Mouse (Mus musculus) bone marrow, adult 2 months (tissue): ENCODE measurements around the gene Fgfr2. TPM values are rescaled to one million over a fixed set of nuclear protein-coding genes. Genes with fewer than 3 reads are reported as not detected.

Experiments used
- H3K27ac ChIP-seq: fragments of 200-500 bp; 2 replicates; pipeline ENCODE4 v1.5.1; 2012; ENCODE audit warnings: low read depth, mild to moderate bottlenecking, control low read depth, inconsistent platforms, low read length; ENCODE audit not compliant: control insufficient read depth, poor library complexity, insufficient read depth
- H3K4me1 ChIP-seq: fragments of 200-500 bp; 2 replicates; pipeline ENCODE4 v1.6.1; 2011; ENCODE audit warnings: low read length; ENCODE audit not compliant: control insufficient read depth, insufficient read depth
- H3K4me3 ChIP-seq: fragments of 200-500 bp; replicated peaks from 2 replicates; pipeline ENCODE3; 2011; ENCODE audit warnings: mild to moderate bottlenecking, low read depth, low read length, control low read depth; ENCODE audit not compliant: control insufficient read depth
- CTCF ChIP-seq: fragments of 200-500 bp; IDR thresholded peaks from 2 replicates; pipeline ENCODE4 v1.5.1; 2011; ENCODE audit warnings: low read length, control low read depth; ENCODE audit not compliant: control insufficient read depth, insufficient read depth
- POLR2A ChIP-seq: fragments of 200-500 bp; IDR thresholded peaks from 2 replicates; pipeline ENCODE4 v1.6.1; 2011; ENCODE audit warnings: low read depth, mild to moderate bottlenecking, control low read depth, low read length, borderline replicate concordance; ENCODE audit not compliant: control insufficient read depth
- WGBS: fragments of 180-500 bp; shearing (Covaris S2); methylation state at CpG from one replicate; pipeline ENCODE4 v1.1.7; 2018; 5-methylcytosine and 5-hydroxymethylcytosine counted together
- polyA plus RNA-seq: library from polyadenylated mRNA; stranded (reverse); fragments of >200 nt; gene quantifications from 2 replicates; pipeline ENCODE4 v1.2.4, GENCODE M21; 2011; ENCODE audit warnings: low replicate concordance; ENCODE audit not compliant: missing spikeins, insufficient read depth, insufficient read length

The Fgfr2 gene
- polyA plus RNA-seq, 1 experiment, result 8.2 TPM

- TF ChIP-seq CTCF (no peak), POLR2A (no peak)
- WGBS, result 52% methylated on average over 3 of the region's 3 CpGs
- Histone ChIP-seq H3K27ac (no peak overlapping the region), H3K4me1 (no peaks in the 10 kb centered on the region), H3K4me3 (no peak overlapping the region)
Measured at GRCm38 (mm10) chr7:132074503-132074902, 1048.6 kb downstream of the Fgfr2 start.

DNA sequence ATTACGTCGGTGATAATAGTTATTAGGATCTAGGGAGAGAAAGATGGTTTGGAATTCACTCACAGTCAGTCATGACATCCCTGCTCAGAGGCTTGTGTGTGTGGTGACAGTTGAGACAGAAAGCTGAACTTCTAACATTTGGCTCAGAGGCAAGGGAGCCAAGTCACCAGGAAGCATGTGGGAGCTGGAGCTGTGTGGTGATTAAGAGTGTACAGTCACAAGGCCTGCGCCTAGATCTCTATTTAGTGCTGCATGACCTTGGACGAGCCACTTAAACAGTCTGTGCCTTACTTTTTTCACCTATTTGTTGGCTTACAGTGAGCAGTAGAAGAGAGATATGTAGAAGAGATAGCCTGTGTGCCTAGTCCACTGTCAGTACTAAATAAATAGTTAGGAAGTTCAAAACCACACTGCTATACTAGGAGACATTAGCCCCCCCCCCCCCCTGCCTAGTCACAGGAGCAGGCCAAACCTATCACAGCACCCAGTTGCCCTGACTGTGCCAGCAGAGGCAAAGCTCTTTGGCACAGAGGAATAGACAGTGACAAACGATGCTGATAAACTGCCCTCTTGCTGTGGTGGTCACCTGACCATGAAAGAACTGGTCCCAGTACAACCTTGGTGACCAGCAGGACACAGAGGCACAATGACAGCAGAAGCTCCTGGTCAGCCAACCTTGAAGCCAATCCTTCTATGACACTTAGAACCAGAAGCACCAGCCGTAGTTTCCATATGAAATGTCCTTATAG is 1052.1 kb downstream of the Fgfr2 start:
- Histone ChIP-seq H3K4me1 (no peaks in the 10 kb centered on the region), H3K27ac (no peak overlapping the region), H3K4me3 (no peak overlapping the region)
- TF ChIP-seq POLR2A (no peak), CTCF (no peak)
- WGBS, result 76% methylated on average over 6 of the region's 6 CpGs

GRCm38 (mm10) chr7:132067951-132068350 is 1055.2 kb downstream of the Fgfr2 start:
- Histone ChIP-seq H3K27ac (no peak overlapping the region), H3K4me1 (no peaks in the 10 kb centered on the region), H3K4me3 (no peak overlapping the region)
- 72% methylated on average over 5 of the region's 5 CpGs for WGBS
- TF ChIP-seq POLR2A, result no peak
- TF ChIP-seq CTCF, result no peak

GRCm38 (mm10) chr7:132067511-132067910 is 1055.6 kb downstream of the Fgfr2 start:
- Histone ChIP-seq H3K27ac (no peak overlapping the region), H3K4me3 (no peak overlapping the region), H3K4me1 (no peaks in the 10 kb centered on the region)
- TF ChIP-seq POLR2A (no peak), CTCF (no peak)
- WGBS, result 80% methylated on average over 5 of the region's 5 CpGs

GRCm38 (mm10) chr7:132060116-132060515 is 1063.0 kb downstream of the Fgfr2 start:
- H3K27ac ChIP-seq, result no peak overlapping the region
- TF ChIP-seq CTCF, result no peak
- TF ChIP-seq POLR2A, result no peak
- 75% methylated on average over 7 of the region's 7 CpGs for WGBS
- H3K4me3 ChIP-seq, result no peak overlapping the region
- no peaks in the 10 kb centered on the region for H3K4me1 ChIP-seq

DNA sequence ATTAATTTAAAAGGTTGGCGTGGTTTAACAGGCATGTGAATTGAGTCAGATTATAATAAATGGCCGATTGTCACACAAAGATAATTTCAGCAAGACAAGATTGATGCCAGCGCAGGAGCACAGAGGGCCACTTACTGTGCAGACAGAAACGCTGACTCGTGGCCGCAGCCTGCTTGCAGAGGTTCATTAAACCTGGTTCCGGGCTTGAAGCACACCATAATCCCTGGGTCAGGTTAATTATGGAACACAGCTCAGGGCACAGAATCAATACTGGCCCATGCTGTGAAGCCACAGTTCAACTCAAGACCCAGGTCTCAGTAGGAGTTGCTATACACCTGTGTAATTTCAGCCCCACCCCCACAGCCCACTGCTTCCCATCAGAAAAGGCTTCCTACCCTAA is 1066.6 kb downstream of the Fgfr2 start:
- no peak overlapping the region for H3K4me3 ChIP-seq
- 82% methylated on average over 7 of the region's 7 CpGs for WGBS
- no peak overlapping the region for H3K27ac ChIP-seq
- H3K4me1 ChIP-seq, result no peaks in the 10 kb centered on the region
- TF ChIP-seq CTCF (no peak), POLR2A (no peak)

DNA sequence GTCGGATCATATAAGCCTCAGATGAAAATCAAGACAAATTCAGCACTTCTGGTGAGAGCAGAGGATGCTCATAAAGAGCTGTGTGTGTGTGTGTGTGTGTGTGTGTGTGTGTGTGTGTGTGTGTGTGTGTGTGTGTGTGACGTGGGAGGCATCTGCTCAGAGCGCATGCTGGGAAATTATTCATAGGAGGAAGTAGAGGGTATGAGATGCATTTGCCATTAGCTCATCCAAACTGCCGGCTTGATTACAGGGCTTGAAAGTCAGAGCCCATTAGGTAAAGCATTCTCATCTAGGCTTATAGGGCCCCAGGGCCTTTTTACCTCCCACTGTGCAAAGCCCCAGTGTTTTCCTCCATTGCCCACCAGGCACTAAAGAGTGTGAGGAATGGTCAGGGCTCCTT is 1076.5 kb downstream of the Fgfr2 start:
- Histone ChIP-seq H3K27ac (no peak overlapping the region), H3K4me1 (no peaks in the 10 kb centered on the region), H3K4me3 (no peak overlapping the region)
- WGBS, result 63% methylated on average over 4 of the region's 4 CpGs
- TF ChIP-seq CTCF (no peak), POLR2A (no peak)

DNA sequence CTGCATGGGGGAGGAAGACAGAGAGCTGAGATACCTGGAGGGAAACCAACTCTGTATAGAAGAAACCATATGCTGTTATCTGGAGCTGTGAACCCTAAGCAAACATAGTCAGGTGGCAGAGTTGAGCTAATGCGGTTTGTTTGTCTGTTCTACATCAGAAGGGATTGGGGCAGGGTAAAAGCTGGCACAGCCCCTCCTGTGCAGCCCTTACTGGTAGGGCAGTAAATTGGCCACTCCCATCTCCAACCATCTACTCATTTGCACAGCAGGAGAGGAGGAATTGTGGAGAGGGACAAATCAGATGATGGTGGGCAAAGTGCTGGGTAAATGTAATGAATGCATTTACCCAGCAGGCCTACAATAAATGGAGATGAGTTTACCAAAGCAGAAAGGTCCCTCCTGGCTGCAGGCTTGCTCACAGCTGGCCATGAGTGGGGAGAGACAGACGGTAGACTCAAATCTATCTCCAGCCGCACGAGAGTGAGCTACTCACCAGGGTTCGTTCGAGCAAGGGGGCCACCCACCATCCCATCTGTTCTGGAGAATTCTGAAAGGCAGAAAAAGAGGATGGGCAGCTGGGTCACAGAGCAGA is 1091.1 kb downstream of the Fgfr2 start:
- H3K27ac ChIP-seq, result no peak overlapping the region
- H3K4me3 ChIP-seq, result no peak overlapping the region
- no peaks in the 10 kb centered on the region for H3K4me1 ChIP-seq
- TF ChIP-seq POLR2A (no peak), CTCF (no peak)
- 69% methylated on average over 6 of the region's 6 CpGs for WGBS
